ENCODE assay signal across 27 mouse cellular contexts in genomic region chr7:88264861-88265260, GRCm38 (mm10).
"Had no signal": no experiment of that assay in that cellular context is flagged by ENCODE, and none has a peak within 500 bp of the region (broad histone marks: within the 10 kb centered on the region; RNA-seq: fewer than 3 reads in every experiment).

No protein-coding gene starts in this region.

- H3K9ac ChIP-seq: heart, embryonic 13.5 days; heart, embryonic 15.5 days; hindbrain, embryonic 12.5 days; hindbrain, embryonic 14.5 days; kidney, embryonic 15.5 days; limb, embryonic 12.5 days; liver, embryonic 13.5 days; liver, embryonic 15.5 days; liver, postnatal 0 days had no signal

- ATAC-seq: hindbrain, embryonic 16.5 days; intestine, postnatal 0 days; liver, postnatal 0 days had no signal

- H3K4me2 ChIP-seq: heart, embryonic 11.5 days; heart, embryonic 13.5 days; heart, embryonic 15.5 days; hindbrain, embryonic 12.5 days; hindbrain, embryonic 14.5 days; kidney, embryonic 15.5 days; limb, embryonic 12.5 days; liver, embryonic 13.5 days; liver, embryonic 15.5 days had no signal

- H3K27me3 ChIP-seq: heart, embryonic 13.5 days; heart, embryonic 15.5 days; hindbrain, embryonic 12.5 days; kidney, embryonic 15.5 days; limb, embryonic 12.5 days; liver, embryonic 13.5 days; liver, embryonic 15.5 days had no signal

- H3K27ac ChIP-seq: gastrocnemius, adult 2 months; heart, adult 2 months; heart, embryonic 13.5 days; heart, embryonic 15.5 days; hindbrain, embryonic 10.5 days; hindbrain, embryonic 12.5 days; hindbrain, embryonic 14.5 days; kidney, embryonic 15.5 days; layer of hippocampus, adult 2 months; left cerebral cortex, adult 2 months; limb, embryonic 10.5 days; limb, embryonic 12.5 days; liver, embryonic 13.5 days; liver, embryonic 15.5 days had no signal

- H3K4me3 ChIP-seq: gastrocnemius, adult 2 months; heart, adult 2 months; heart, embryonic 13.5 days; heart, embryonic 15.5 days; hindbrain, embryonic 10.5 days; hindbrain, embryonic 12.5 days; kidney, embryonic 15.5 days; layer of hippocampus, adult 2 months; left cerebral cortex, adult 2 months; limb, embryonic 10.5 days; limb, embryonic 12.5 days; liver, embryonic 13.5 days; liver, embryonic 15.5 days had no signal

- H3K9me3 ChIP-seq: heart, embryonic 13.5 days; heart, embryonic 15.5 days; hindbrain, embryonic 10.5 days; hindbrain, embryonic 12.5 days; kidney, embryonic 15.5 days; limb, embryonic 10.5 days; limb, embryonic 12.5 days; liver, embryonic 13.5 days; liver, embryonic 15.5 days had no signal

- DNase-seq: gastrocnemius, adult 2 months; gastrocnemius, postnatal 10 days; gastrocnemius, postnatal 25 days; heart, postnatal 14 days; heart, postnatal 36 days; kidney, adult 8-10 months; kidney, postnatal 10 days; kidney, postnatal 25 days; kidney, postnatal 4 days; liver; liver, embryonic 13.5 days; liver, postnatal 0 days had no signal

- H3K36me3 ChIP-seq: heart, embryonic 13.5 days; heart, embryonic 15.5 days; hindbrain, embryonic 10.5 days; hindbrain, embryonic 12.5 days; kidney, embryonic 15.5 days; limb, embryonic 10.5 days; limb, embryonic 12.5 days; liver, embryonic 13.5 days; liver, embryonic 15.5 days had no signal

- H3K4me1 ChIP-seq: heart, embryonic 13.5 days; heart, embryonic 15.5 days; hindbrain, embryonic 10.5 days; hindbrain, embryonic 12.5 days; kidney, embryonic 15.5 days; limb, embryonic 10.5 days; limb, embryonic 12.5 days; liver, embryonic 13.5 days; liver, embryonic 15.5 days had no signal
